In the genomic region with DNA sequence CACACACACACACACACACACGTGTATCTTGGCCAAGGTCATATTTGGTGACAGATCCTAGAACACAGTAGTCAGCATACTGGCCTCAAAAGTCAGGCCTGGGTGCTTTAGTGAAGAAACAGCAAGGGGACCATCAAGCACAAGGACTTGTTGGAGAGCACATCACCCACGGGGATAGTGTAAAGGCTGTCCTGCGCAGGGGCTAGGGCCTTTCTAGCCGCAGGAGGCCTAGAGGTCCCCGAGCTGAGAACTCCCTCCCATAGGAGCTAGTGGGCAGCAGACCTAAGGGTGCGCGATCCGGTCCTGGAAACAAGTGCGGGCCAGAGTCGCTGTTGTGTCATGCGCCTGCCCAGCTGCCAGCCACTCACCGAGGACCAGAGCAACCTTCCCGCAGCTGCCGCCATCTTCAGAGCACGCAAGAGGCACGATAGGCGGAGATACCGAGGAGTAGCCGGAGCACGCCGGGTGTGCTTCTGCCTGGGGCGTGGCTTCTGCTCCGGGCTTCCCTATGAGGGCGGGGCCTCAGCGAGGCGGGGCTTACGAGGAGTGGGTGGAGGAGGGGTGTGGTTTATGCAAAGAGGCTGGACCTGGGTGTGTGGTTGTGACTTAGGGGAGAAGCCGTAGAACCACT, we compare ENCODE assay signal across 8 mouse cellular contexts. TPM values are rescaled to one million over a fixed set of nuclear protein-coding genes. Genes with fewer than 3 reads are reported as not detected.
DNase-seq lines count a peak whose midpoint lies in the region; ATAC-seq and TF ChIP-seq lines count a peak whose summit lies in the region.

Gene Prdx3, minus strand, starts transcription at position 493 of the 631 bp plus-strand sequence.

- H3K79me2 ChIP-seq in CH12.LX (replicated peaks; ENCODE audit: control insufficient read depth, extremely low read depth, insufficient read depth, poor library complexity, severe bottlenecking), result peaks cover 33% of the 10 kb centered on the region

- in situ Hi-C loops in CH12.LX (cut with MboI; ENCODE audit: low pct_ligation_motif_present, low pct_unique_long_range_greater_than_20kb, low sequenced_read_pairs), result no loop called here

- no peak for TF ChIP-seq RAD21 in CH12.LX (IDR thresholded peaks at IDR 0.05; ENCODE audit: low read depth, low read length)

- H3K27me3 ChIP-seq in CH12.LX (replicated peaks), result no peaks in the 10 kb centered on the region
- H3K27me3 ChIP-seq in forebrain, embryonic 12.5 days, result no peaks in the 10 kb centered on the region
- H3K27me3 ChIP-seq in heart, postnatal 0 days (ENCODE audit: control insufficient read depth, insufficient read depth, low read length), result no peaks in the 10 kb centered on the region
- H3K27me3 ChIP-seq in liver, embryonic 16.5 days (ENCODE audit: control insufficient read depth, insufficient read depth, low read depth, low read length), result no peaks in the 10 kb centered on the region
- no peaks in the 10 kb centered on the region for H3K27me3 ChIP-seq in neural tube, embryonic 13.5 days
- H3K27me3 ChIP-seq in testis, adult 2 months (ENCODE audit: control insufficient read depth, insufficient read depth, low read length), result no peaks in the 10 kb centered on the region

- peak within 1 kb of the TSS; percentile 75 to 89 (median 78) for H3K4me3 ChIP-seq in CH12.LX (replicated peaks in 1 of 3; ENCODE audit: low read depth in 2 of 3, low read length in 2 of 3, poor library complexity in 1 of 3)
- peak within 1 kb of the TSS; percentile 59 for H3K4me3 ChIP-seq in forebrain, embryonic 12.5 days (replicated peaks)
- peak within 1 kb of the TSS; percentile 67 for H3K4me3 ChIP-seq in heart, postnatal 0 days (ENCODE audit: low read depth, low read length)
- H3K4me3 ChIP-seq in liver, embryonic 16.5 days (ENCODE audit: low read depth, low read length), result peak within 1 kb of the TSS; percentile 82
- H3K4me3 ChIP-seq in neural tube, embryonic 13.5 days, result peak within 1 kb of the TSS; percentile 64
- peak within 1 kb of the TSS; percentile 97 for H3K4me3 ChIP-seq in testis, adult 2 months (ENCODE audit: control insufficient read depth, low read depth, low read length)

- TF ChIP-seq EP300 in CH12.LX (IDR thresholded peaks at IDR 0.05; ENCODE audit: low read length), result no peak
- TF ChIP-seq EP300 in heart, postnatal 0 days (IDR thresholded peaks at IDR 0.05; ENCODE audit: low read depth), result no peak

- H3K9ac ChIP-seq in CH12.LX (ENCODE audit: insufficient read depth, low read depth), result peak within 1 kb of the TSS; percentile 55
- peak within 1 kb of the TSS; percentile 68 for H3K9ac ChIP-seq in forebrain, embryonic 12.5 days
- H3K9ac ChIP-seq in heart, postnatal 0 days (replicated peaks; ENCODE audit: low read depth, low read length), result peak within 1 kb of the TSS; percentile 75
- H3K9ac ChIP-seq in liver, embryonic 16.5 days (ENCODE audit: low read depth, low read length), result peak within 1 kb of the TSS; percentile 88
- peak within 1 kb of the TSS; percentile 74 for H3K9ac ChIP-seq in neural tube, embryonic 13.5 days

- whole genome bisulfite sequencing in forebrain, embryonic 12.5 days, result under 1% methylated on average over 28 of the region's 28 CpGs
- under 1% methylated on average over 28 of the region's 28 CpGs for WGBS in heart, postnatal 0 days
- WGBS in liver, embryonic 16.5 days (ENCODE audit: insufficient replicate concordance), result 0% methylated on average over 28 of the region's 28 CpGs
- WGBS in neural tube, embryonic 13.5 days, result under 1% methylated on average over 28 of the region's 28 CpGs

- TF ChIP-seq POLR2A in CH12.LX (IDR thresholded peaks at IDR 0.05; ENCODE audit: low read depth, low read length), result peak; percentile 95
- TF ChIP-seq POLR2A in testis, adult 2 months (IDR thresholded peaks at IDR 0.05; ENCODE audit: control insufficient read depth, low read depth, low read length), result peak; percentile 93

- dilution Hi-C loops in CH12.LX (cut with MboI; ENCODE audit: extremely low pct_ligation_motif_present, extremely low pct_unique_long_range_greater_than_20kb, low sequenced_read_pairs), result no loop called here

- TF ChIP-seq CTCF in CH12.LX (conservative IDR thresholded peaks at IDR 0.05 in 1 of 2, IDR thresholded peaks at IDR 0.05 in 1 of 2; ENCODE audit: low read depth in 2 of 2, low read length in 2 of 2), result no peak
- TF ChIP-seq CTCF in heart, postnatal 0 days (IDR thresholded peaks at IDR 0.05; ENCODE audit: low read depth), result peak; percentile 30
- no peak for TF ChIP-seq CTCF in testis, adult 2 months (IDR thresholded peaks at IDR 0.05; ENCODE audit: control insufficient read depth, insufficient read depth, insufficient replicate concordance, low read depth, low read length)

- ATAC-seq in forebrain, embryonic 12.5 days (ENCODE audit: low FRiP score), result peak; percentile 99
- peak; percentile 99 for ATAC-seq in heart, postnatal 0 days (ENCODE audit: insufficient read depth, low read depth)
- ATAC-seq in liver, embryonic 16.5 days (ENCODE audit: low read depth), result peak; percentile 93
- ATAC-seq in neural tube, embryonic 13.5 days (ENCODE audit: low read depth), result peak; percentile 99

- H3K9me3 ChIP-seq in CH12.LX (replicated peaks; ENCODE audit: low read length), result no peaks in the 10 kb centered on the region
- no peaks in the 10 kb centered on the region for H3K9me3 ChIP-seq in forebrain, embryonic 12.5 days
- H3K9me3 ChIP-seq in heart, postnatal 0 days (replicated peaks; ENCODE audit: control insufficient read depth, low read length), result no peaks in the 10 kb centered on the region
- H3K9me3 ChIP-seq in liver, embryonic 16.5 days (replicated peaks; ENCODE audit: control insufficient read depth, low read length), result no peaks in the 10 kb centered on the region
- no peaks in the 10 kb centered on the region for H3K9me3 ChIP-seq in neural tube, embryonic 13.5 days

- DNase-seq in CH12.LX (ENCODE audit: extremely low read depth), result peak; percentile 95
- peak; percentile 93 for DNase-seq in c-Kit-positive CD71-positive TER-119-negative erythroid progenitor cells, embryonic 14.5 days (ENCODE audit: low read depth)
- peak; percentile 97 for DNase-seq in heart, postnatal 0 days (ENCODE audit: low spot score)
- DNase-seq in kidney, postnatal 4 days, result peak; percentile 96 to 97

- peak within 1 kb of the TSS; percentile 52 for H3K27ac ChIP-seq in CH12.LX (ENCODE audit: insufficient read depth, low read depth)
- peak within 1 kb of the TSS; percentile 68 for H3K27ac ChIP-seq in forebrain, embryonic 12.5 days
- H3K27ac ChIP-seq in heart, postnatal 0 days (ENCODE audit: low read depth), result peak within 1 kb of the TSS; percentile 97
- H3K27ac ChIP-seq in liver, embryonic 16.5 days (ENCODE audit: low read length), result peak within 1 kb of the TSS; percentile 94
- peak within 1 kb of the TSS; percentile 83 for H3K27ac ChIP-seq in neural tube, embryonic 13.5 days (replicated peaks)
- H3K27ac ChIP-seq in testis, adult 2 months (ENCODE audit: control insufficient read depth, insufficient read depth, low read depth, low read length), result peak within 1 kb of the TSS; percentile 89

- peaks cover 11 to 27% of the 10 kb centered on the region in 2 experiments for H3K36me3 ChIP-seq in CH12.LX (replicated peaks in 1 of 2; ENCODE audit: control insufficient read depth in 1 of 2, insufficient read depth in 1 of 2, low read length in 1 of 2)
- H3K36me3 ChIP-seq in forebrain, embryonic 12.5 days (replicated peaks), result peaks cover 12% of the 10 kb centered on the region
- peaks cover 19% of the 10 kb centered on the region for H3K36me3 ChIP-seq in heart, postnatal 0 days (replicated peaks; ENCODE audit: control insufficient read depth, insufficient read depth, low read length)
- peaks cover 16% of the 10 kb centered on the region for H3K36me3 ChIP-seq in liver, embryonic 16.5 days (ENCODE audit: control insufficient read depth, insufficient read depth)
- peaks cover 10% of the 10 kb centered on the region; the same call in 1 of the 2 replicates for H3K36me3 ChIP-seq in neural tube, embryonic 13.5 days
- no peaks in the 10 kb centered on the region for H3K36me3 ChIP-seq in testis, adult 2 months (ENCODE audit: control insufficient read depth, insufficient read depth, low read length)

- peaks cover 5 to 35% of the 10 kb centered on the region in 2 experiments; a peak in 3 of 4 replicates for H3K4me1 ChIP-seq in CH12.LX (ENCODE audit: control insufficient read depth in 1 of 2, insufficient read depth in 2 of 2)
- peaks cover 15% of the 10 kb centered on the region for H3K4me1 ChIP-seq in forebrain, embryonic 12.5 days
- H3K4me1 ChIP-seq in heart, postnatal 0 days (ENCODE audit: control insufficient read depth, insufficient read depth), result peaks cover 9% of the 10 kb centered on the region
- H3K4me1 ChIP-seq in liver, embryonic 16.5 days (ENCODE audit: control insufficient read depth, low read depth, low read length), result peaks cover 29% of the 10 kb centered on the region
- peaks cover 18% of the 10 kb centered on the region for H3K4me1 ChIP-seq in neural tube, embryonic 13.5 days (replicated peaks)
- H3K4me1 ChIP-seq in testis, adult 2 months (ENCODE audit: control insufficient read depth, insufficient read depth, low read length), result peaks cover 4% of the 10 kb centered on the region

- peak within 1 kb of the TSS; percentile 78 for H3K4me2 ChIP-seq in CH12.LX (ENCODE audit: insufficient read depth, low read depth, poor library complexity, severe bottlenecking)
- peak within 1 kb of the TSS; percentile 69 for H3K4me2 ChIP-seq in forebrain, embryonic 12.5 days
- H3K4me2 ChIP-seq in heart, postnatal 0 days (ENCODE audit: low read depth, low read length), result peak within 1 kb of the TSS; percentile 76
- peak within 1 kb of the TSS; percentile 80 for H3K4me2 ChIP-seq in liver, embryonic 16.5 days (ENCODE audit: low read depth, low read length)
- peak within 1 kb of the TSS; percentile 68 for H3K4me2 ChIP-seq in neural tube, embryonic 13.5 days

TF ChIP-seq in CH12.LX, 34 proteins besides CTCF, POLR2A, EP300 and RAD21 (continues in another document):
- peak; percentile 67 for TF ChIP-seq BHLHE40 (IDR thresholded peaks at IDR 0.05; ENCODE audit: low read depth, low read length)
- no peak for TF ChIP-seq USF2 (conservative IDR thresholded peaks at IDR 0.05; ENCODE audit: low read depth, low read length)
- peak; percentile 82 for TF ChIP-seq SIN3A (IDR thresholded peaks at IDR 0.05; ENCODE audit: low read length)
- TF ChIP-seq MEF2A (IDR thresholded peaks at IDR 0.05; ENCODE audit: borderline replicate concordance, low read depth, low read length), result 0 out of 2 replicates have a peak, but pooled peaks have one; percentile 45
- TF ChIP-seq PAX5 (IDR thresholded peaks at IDR 0.05; ENCODE audit: low read length), result no peak

RNA-seq across cellular contexts. Expression of gene Prdx3, which starts in this region (rescaled TPM):
- total RNA-seq in CH12.LX (2012; rRNA removed) (180 and 210 TPM in 2 replicates), CH12.LX (2014; rRNA removed) (414 and 427 TPM in 2 replicates)
- 230 and 246 TPM in 2 replicates for polyA plus RNA-seq in CH12.LX (2012; ENCODE audit: insufficient read length, low read depth)
- polyA plus RNA-seq in forebrain, embryonic 12.5 days (2016; fragmentation: Nextera tagmentation; extraction: Ambion mirVana), result 84.8 and 88.9 TPM in 2 replicates
- 275 and 312 TPM in 2 replicates for total RNA-seq in heart, postnatal 0 days (2014; rRNA removed; ENCODE audit: low replicate concordance)
- polyA plus RNA-seq in heart, postnatal 0 days (2015; fragmentation: Nextera tagmentation; extraction: Ambion mirVana), result 303 and 307 TPM in 2 replicates
- 326 and 354 TPM in 2 replicates for polyA plus RNA-seq in liver, embryonic 16.5 days (2015; fragmentation: Nextera tagmentation; extraction: Ambion mirVana)
- 105 and 112 TPM in 2 replicates for polyA plus RNA-seq in neural tube, embryonic 13.5 days (2015; fragmentation: Nextera tagmentation; extraction: Ambion mirVana)
- polyA plus RNA-seq in testis, adult 2 months (2012; rRNA removed), result 29.6 and 36.2 TPM in 2 replicates

Comparison
In these comparisons a context has a peak if more than half of its experiments do, and no peak if none do; other contexts are left out.
1. Peak in every context shown above with its lines: DNase-seq, ATAC-seq, H3K4me3 ChIP-seq and H3K27ac ChIP-seq.